Comparison of ENCODE assay signal across 22 mouse cellular contexts in the genomic region with DNA sequence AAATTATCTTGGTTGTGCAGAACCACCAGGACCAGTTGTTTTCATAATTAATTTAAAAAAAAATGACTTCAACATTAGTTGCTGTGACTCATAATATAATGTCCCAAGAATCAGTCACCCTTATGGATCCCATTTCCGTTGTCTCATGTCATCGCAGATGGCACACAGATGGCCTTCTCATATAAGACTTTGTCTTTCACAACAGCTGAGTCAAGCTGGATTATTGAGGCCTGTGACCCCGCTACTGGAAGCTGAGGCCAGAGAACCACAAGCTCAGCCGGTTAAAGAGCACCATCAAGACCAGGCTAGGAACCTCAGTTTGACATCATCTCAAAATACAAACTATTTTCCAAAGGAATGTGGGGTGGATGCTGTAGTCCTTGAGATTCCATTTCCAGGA.
DNase-seq lines count a peak whose midpoint lies in the region; ATAC-seq and TF ChIP-seq lines count a peak whose summit lies in the region.
"Had no signal": no experiment of that assay in that cellular context is flagged by ENCODE, and none has a peak within 500 bp of the region (broad histone marks: within the 10 kb centered on the region; RNA-seq: fewer than 3 reads in every experiment).

No protein-coding gene starts in this region.

- TF ChIP-seq POLR2A in kidney, adult 2 months (IDR thresholded peaks at IDR 0.05; ENCODE audit: low read depth, low read length): no peak

- no peak for TF ChIP-seq CTCF in kidney, adult 2 months (conservative IDR thresholded peaks at IDR 0.05; ENCODE audit: insufficient read depth, insufficient read length, low read depth, low read length)
- TF ChIP-seq CTCF in lung, postnatal 0 days (IDR thresholded peaks at IDR 0.05): no peak

- no peaks in the 10 kb centered on the region for H3K9me3 ChIP-seq in heart, embryonic 11.5 days (replicated peaks; ENCODE audit: control insufficient read depth, low read length)
- H3K9me3 ChIP-seq in kidney, embryonic 16.5 days (ENCODE audit: low read length): no peaks in the 10 kb centered on the region
- H3K9me3 ChIP-seq in lung, postnatal 0 days (ENCODE audit: low read length): no peaks in the 10 kb centered on the region
- H3K9me3 ChIP-seq: embryonic facial prominence, embryonic 15.5 days; forebrain, embryonic 10.5 days; hindbrain, embryonic 10.5 days had no signal

- no peak overlapping the region for H3K4me3 ChIP-seq in heart, embryonic 11.5 days (ENCODE audit: low read depth, low read length)
- no peak overlapping the region for H3K4me3 ChIP-seq in kidney, adult 2 months (ENCODE audit: insufficient read depth, low read depth, low read length)
- no peak overlapping the region for H3K4me3 ChIP-seq in kidney, embryonic 16.5 days (ENCODE audit: low read length)
- no peak overlapping the region for H3K4me3 ChIP-seq in lung, postnatal 0 days (ENCODE audit: low read depth, low read length)
- H3K4me3 ChIP-seq: embryonic facial prominence, embryonic 15.5 days; erythroblast, embryonic 14.5 days; forebrain, embryonic 10.5 days; gastrocnemius, adult 2 months; heart, embryonic 12.5 days; hindbrain, embryonic 10.5 days had no signal

- H3K36me3 ChIP-seq in heart, embryonic 11.5 days (ENCODE audit: control insufficient read depth, insufficient read depth, low read length): no peaks in the 10 kb centered on the region
- H3K36me3 ChIP-seq in kidney, adult 2 months (ENCODE audit: control insufficient read depth, insufficient read depth, low read length): no peaks in the 10 kb centered on the region
- H3K36me3 ChIP-seq in kidney, embryonic 16.5 days (ENCODE audit: insufficient read depth, low read length): no peaks in the 10 kb centered on the region
- no peaks in the 10 kb centered on the region for H3K36me3 ChIP-seq in lung, postnatal 0 days (ENCODE audit: insufficient read depth, low read length)
- H3K36me3 ChIP-seq: embryonic facial prominence, embryonic 15.5 days; forebrain, embryonic 10.5 days; heart, embryonic 12.5 days; hindbrain, embryonic 10.5 days had no signal

- no peak overlapping the region for H3K9ac ChIP-seq in heart, embryonic 11.5 days (ENCODE audit: low read depth, low read length)
- no peak overlapping the region for H3K9ac ChIP-seq in kidney, embryonic 16.5 days (replicated peaks; ENCODE audit: low read length)
- no peak overlapping the region for H3K9ac ChIP-seq in lung, postnatal 0 days (replicated peaks; ENCODE audit: low read depth)
- H3K9ac ChIP-seq: embryonic facial prominence, embryonic 15.5 days; heart, embryonic 12.5 days; hindbrain, embryonic 14.5 days had no signal

- no peak; the same call in 1 of the 2 replicates for TF ChIP-seq EP300 in lung, postnatal 0 days (IDR thresholded peaks at IDR 0.05)

- DNase-seq in heart, adult 9 months (ENCODE audit: low spot score in 2 of 2): peak; percentile 13 to 20
- peak; percentile 17 for DNase-seq in kidney, adult 2 months
- DNase-seq in kidney, adult 18-20 months: no peak
- DNase-seq in kidney, postnatal 14 days: peak; percentile 46
- peak; percentile 33 for DNase-seq in lung, postnatal 0 days (ENCODE audit: low spot score)
- no peak for DNase-seq in lung, postnatal 10 days
- DNase-seq: adrenal gland, postnatal 10 days; cerebellum, adult 11 months; cerebellum, adult 8-10 months; cerebellum, postnatal 14 days; embryo, embryonic 11 days; gastrocnemius, adult 2 months; gastrocnemius, postnatal 25 days had no signal

- no peak for ATAC-seq in heart, embryonic 11.5 days (replicated peaks; ENCODE audit: insufficient number of reproducible peaks, low FRiP score, low TSS enrichment)
- no peak for ATAC-seq in kidney, embryonic 16.5 days (ENCODE audit: low FRiP score, low TSS enrichment)
- ATAC-seq in lung, postnatal 0 days: peak; percentile 55; the same call in 1 of the 2 replicates
- ATAC-seq: forebrain, embryonic 14.5 days had no signal

- WGBS in heart, embryonic 11.5 days (ENCODE audit: insufficient replicate concordance): 85% methylated on average over 4 of the region's 4 CpGs
- WGBS in kidney, adult 2 months: 89% methylated on average over 4 of the region's 4 CpGs
- WGBS in kidney, embryonic 16.5 days: 80% methylated on average over 4 of the region's 4 CpGs
- 69% methylated on average over 4 of the region's 4 CpGs for WGBS in lung, postnatal 0 days

- no peaks in the 10 kb centered on the region for H3K27me3 ChIP-seq in heart, embryonic 11.5 days (ENCODE audit: control insufficient read depth, insufficient read depth, low read length)
- no peaks in the 10 kb centered on the region for H3K27me3 ChIP-seq in kidney, adult 2 months (replicated peaks; ENCODE audit: control insufficient read depth, insufficient read depth, low read length)
- no peaks in the 10 kb centered on the region for H3K27me3 ChIP-seq in kidney, embryonic 16.5 days (ENCODE audit: insufficient read depth, low read length)
- no peaks in the 10 kb centered on the region for H3K27me3 ChIP-seq in lung, postnatal 0 days (replicated peaks; ENCODE audit: insufficient read depth, low read length)
- H3K27me3 ChIP-seq: embryonic facial prominence, embryonic 15.5 days; heart, embryonic 12.5 days had no signal

- no peak overlapping the region for H3K27ac ChIP-seq in heart, embryonic 11.5 days (ENCODE audit: low read depth, low read length)
- H3K27ac ChIP-seq in kidney, adult 2 months (ENCODE audit: insufficient read depth, low read depth, low read length): no peak overlapping the region
- no peak overlapping the region for H3K27ac ChIP-seq in kidney, embryonic 16.5 days (ENCODE audit: low read length)
- H3K27ac ChIP-seq in lung, postnatal 0 days (ENCODE audit: low read length): no peak overlapping the region
- H3K27ac ChIP-seq: embryonic facial prominence, embryonic 15.5 days; forebrain, embryonic 10.5 days; gastrocnemius, adult 2 months; hindbrain, embryonic 10.5 days; hindbrain, embryonic 14.5 days had no signal

- no peak overlapping the region for H3K4me2 ChIP-seq in heart, embryonic 11.5 days
- no peak overlapping the region for H3K4me2 ChIP-seq in kidney, embryonic 16.5 days (replicated peaks; ENCODE audit: low read depth, low read length)
- no peak overlapping the region for H3K4me2 ChIP-seq in lung, postnatal 0 days (replicated peaks; ENCODE audit: low read depth, low read length)
- H3K4me2 ChIP-seq: embryonic facial prominence, embryonic 15.5 days; heart, embryonic 12.5 days; hindbrain, embryonic 14.5 days had no signal

- H3K4me1 ChIP-seq in heart, embryonic 11.5 days (ENCODE audit: control insufficient read depth, insufficient read depth, low read length): no peaks in the 10 kb centered on the region
- no peaks in the 10 kb centered on the region for H3K4me1 ChIP-seq in kidney, adult 2 months (ENCODE audit: control insufficient read depth, insufficient read depth, low read length)
- no peaks in the 10 kb centered on the region for H3K4me1 ChIP-seq in kidney, embryonic 16.5 days (ENCODE audit: insufficient read depth, low read length)
- H3K4me1 ChIP-seq in lung, postnatal 0 days (ENCODE audit: insufficient read depth, low read depth, low read length): no peaks in the 10 kb centered on the region
- H3K4me1 ChIP-seq: embryonic facial prominence, embryonic 15.5 days; forebrain, embryonic 10.5 days; heart, embryonic 12.5 days; hindbrain, embryonic 10.5 days had no signal

Comparison
In these comparisons a context has a peak if more than half of its experiments do, and no peak if none do; other contexts are left out.
1. DNase-seq: peak in heart, adult 9 months (2 of 2), kidney, adult 2 months (single experiment), kidney, postnatal 14 days (single experiment) and lung, postnatal 0 days (single experiment); none in kidney, adult 18-20 months (single experiment) and lung, postnatal 10 days (single experiment).